Mouse (Mus musculus): ENCODE results near the gene Pramel5.
"Not testable (repeated sequence)": the region's sequence is repeated elsewhere in the genome, so short reads cannot be mapped to it uniquely, and the experiment has no call there.

Gene Pramel5

DNA sequence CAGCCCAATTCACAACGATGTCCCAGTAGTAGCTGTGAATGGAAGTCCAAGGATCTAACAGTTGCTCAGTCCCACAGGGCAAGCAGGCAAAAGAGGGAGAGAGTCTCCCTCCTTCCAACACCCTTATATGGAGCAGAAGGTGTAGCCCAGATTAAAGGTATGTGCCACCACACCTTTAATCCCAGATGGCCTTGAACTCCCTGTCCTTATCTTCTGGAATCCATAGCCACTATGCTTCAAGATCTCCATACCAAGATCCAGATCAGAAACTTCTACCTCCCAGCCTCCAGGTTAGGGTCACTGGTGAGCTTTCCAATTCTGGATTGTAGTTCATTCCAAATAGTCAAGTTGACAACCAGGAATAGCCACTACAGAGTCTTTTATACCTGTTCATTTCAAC lies at the start of gene Pramel5:
Gene Pramel5 (minus strand): TSS at position 101 of the 400 bp plus-strand sequence.
- not testable (repeated sequence) for DNase-seq (ENCODE audit: low spot score)

- DNase-seq (ENCODE audit: low spot score): not testable (repeated sequence)
Measured at GRCm38 (mm10) chr4:144329949-144330348, 49.7 kb upstream of the Pramel5 start, which contains the start of gene Gm13128. Gene Gm13128 (plus strand): TSS chr4:144330249.

GRCm38 (mm10) chr4:144312666-144313460 lies 32.6 kb upstream of the Pramel5 start:
- DNase-seq (ENCODE audit: low spot score): not testable (repeated sequence)

DNA sequence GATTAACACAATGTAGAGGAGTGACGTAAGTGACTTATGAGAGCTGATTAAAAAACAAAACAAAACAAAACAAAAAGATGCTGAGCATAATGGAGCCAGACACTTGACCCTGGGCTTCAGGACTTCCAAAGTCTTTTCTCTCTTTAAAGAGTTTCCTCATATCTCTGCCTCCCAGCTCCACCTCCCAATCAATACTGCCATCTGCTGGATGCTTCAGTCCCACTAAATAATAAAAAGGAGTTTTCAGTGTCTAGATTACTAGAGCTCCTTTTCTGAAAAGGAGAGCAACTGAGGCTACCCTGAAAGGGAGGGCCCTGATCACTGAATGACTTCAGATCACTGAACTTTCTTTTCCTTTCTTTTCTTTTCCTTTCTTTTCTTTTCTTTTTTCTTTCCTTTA lies 19.1 kb upstream of the Pramel5 start:
- DNase-seq (ENCODE audit: low spot score): not testable (repeated sequence)

GRCm38 (mm10) chr4:144254768-144255167 lies 25.5 kb downstream of the Pramel5 start:
- DNase-seq (ENCODE audit: low spot score): not testable (repeated sequence)

Data from T-cell, adult 2 months (primary cell).